Mouse (Mus musculus): Measurements from ENCODE around the gene Rp9.

DNA sequence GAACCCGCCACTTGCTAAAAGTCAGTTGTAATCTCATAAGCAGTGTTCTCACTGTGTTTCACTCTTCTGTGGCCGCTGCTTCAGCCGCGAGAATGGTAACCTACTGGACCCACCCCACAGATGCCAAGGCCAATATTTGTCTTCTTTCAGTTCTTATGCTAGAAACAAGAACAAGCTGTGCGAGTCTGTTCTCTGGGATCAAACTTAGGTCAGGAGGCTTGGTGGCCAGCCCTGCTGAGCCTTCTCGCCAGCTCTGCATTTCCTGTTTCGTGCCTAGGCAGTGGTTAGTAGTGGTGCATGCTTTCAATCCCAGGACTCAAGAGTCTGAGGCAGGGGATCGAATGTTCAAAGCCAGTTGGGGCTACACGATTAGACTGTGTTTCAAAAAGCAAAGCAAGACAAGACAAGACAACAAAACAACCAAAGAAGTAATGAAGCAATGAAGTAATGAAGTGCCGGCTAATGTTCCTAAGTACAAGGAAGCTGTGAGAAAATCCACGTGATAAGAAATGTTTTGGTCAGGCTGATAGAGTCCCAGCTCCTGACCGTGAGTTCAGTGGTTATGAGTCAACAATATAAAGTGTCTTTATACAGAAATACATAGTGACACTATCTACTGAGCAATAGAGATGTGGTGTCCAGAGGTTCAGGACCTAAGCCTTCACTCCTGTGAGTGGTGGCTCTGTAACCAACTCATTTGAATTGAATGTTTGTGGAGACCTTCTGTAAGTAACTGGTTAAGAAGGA is 15.2 kb upstream of the Rp9 start:
- TF ChIP-seq POLR2A (IDR thresholded peaks at IDR 0.05; ENCODE audit: low read depth, low read length) (no peak), CTCF (IDR thresholded peaks at IDR 0.05; ENCODE audit: borderline replicate concordance, insufficient read depth, low read length) (no peak)

Data from embryonic fibroblast, embryonic 13.5 days (primary cell).